Mouse (Mus musculus) limb, embryonic 15.5 days (tissue): ENCODE data around the gene Dennd5b. TPM values are rescaled to one million over a fixed set of nuclear protein-coding genes. Genes with fewer than 3 reads are reported as not detected.

Source experiments
- ATAC-seq: fragments of 200-750 bp; cut with Nextera tagmentation; 2 replicates; pipeline ENCODE4 v1.8.0; 2017; ENCODE audit warnings: low read depth, moderate TSS enrichment; ENCODE audit not compliant: insufficient number of reproducible peaks, low FRiP score, low TSS enrichment
- H3K27ac ChIP-seq: fragments of 300-500 bp; sonication (generic); 2 replicates; pipeline ENCODE4 v1.5.1; 2015; ENCODE audit warnings: moderate library complexity, mild to moderate bottlenecking, inconsistent platforms
- H3K27me3 ChIP-seq: fragments of 300-500 bp; sonication (generic); 2 replicates; pipeline ENCODE4 v1.6.1; 2015; ENCODE audit warnings: inconsistent platforms
- H3K36me3 ChIP-seq: fragments of 300-500 bp; sonication (generic); 2 replicates; pipeline ENCODE4 v1.6.1; 2015; ENCODE audit warnings: inconsistent platforms
- H3K4me1 ChIP-seq: fragments of 300-500 bp; sonication (generic); 2 replicates; pipeline ENCODE4 v1.6.1; 2015; ENCODE audit warnings: inconsistent platforms
- H3K4me2 ChIP-seq: fragments of 300-500 bp; sonication (generic); 2 replicates; pipeline ENCODE4 v1.6.1; 2015; ENCODE audit warnings: mild to moderate bottlenecking, inconsistent platforms
- H3K4me3 ChIP-seq: fragments of 300-500 bp; sonication (generic); 2 replicates; pipeline ENCODE4 v1.5.1; 2015; ENCODE audit warnings: mild to moderate bottlenecking, inconsistent platforms
- H3K9ac ChIP-seq: fragments of 300-500 bp; sonication (generic); 2 replicates; pipeline ENCODE4 v1.6.1; 2015; ENCODE audit warnings: inconsistent platforms
- H3K9me3 ChIP-seq: fragments of 300-500 bp; sonication (generic); 2 replicates; pipeline ENCODE4 v1.6.1; 2016; ENCODE audit warnings: inconsistent platforms
- WGBS: fragments of 180-500 bp; shearing (Covaris S2); methylation state at CpG from one replicate; pipeline ENCODE4 v1.1.7; 2015; 5-methylcytosine and 5-hydroxymethylcytosine counted together
- polyA plus RNA-seq: library from polyadenylated mRNA; unstranded; fragments of >200 nt; fragmentation: Nextera tagmentation; extraction: Ambion mirVana; gene quantifications from 2 replicates; pipeline ENCODE4 v1.2.1, GENCODE M21; 2015

The Dennd5b gene
- polyA plus RNA-seq, 1 experiment from 2014 or later: 3.4 TPM

DNA sequence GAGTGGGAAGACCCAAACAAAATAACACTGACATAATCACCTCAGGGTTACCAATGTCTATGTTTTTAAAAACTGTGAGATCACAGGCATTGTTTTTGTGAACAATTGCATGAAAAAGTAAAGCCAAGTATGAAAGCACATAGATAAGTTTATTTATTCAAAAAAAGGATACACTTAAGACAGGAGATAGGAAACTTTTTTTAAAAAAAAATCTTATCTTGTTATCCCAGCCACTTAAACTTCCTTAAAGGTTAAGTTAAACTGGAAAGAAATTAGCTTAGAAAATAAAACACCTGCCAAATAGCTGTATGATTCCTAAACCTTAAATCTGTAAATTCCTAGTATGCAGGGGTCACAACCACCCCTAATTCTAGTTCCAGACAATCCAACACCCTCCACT lies 2.5 kb downstream of the Dennd5b start:
- ATAC-seq: no peak

DNA sequence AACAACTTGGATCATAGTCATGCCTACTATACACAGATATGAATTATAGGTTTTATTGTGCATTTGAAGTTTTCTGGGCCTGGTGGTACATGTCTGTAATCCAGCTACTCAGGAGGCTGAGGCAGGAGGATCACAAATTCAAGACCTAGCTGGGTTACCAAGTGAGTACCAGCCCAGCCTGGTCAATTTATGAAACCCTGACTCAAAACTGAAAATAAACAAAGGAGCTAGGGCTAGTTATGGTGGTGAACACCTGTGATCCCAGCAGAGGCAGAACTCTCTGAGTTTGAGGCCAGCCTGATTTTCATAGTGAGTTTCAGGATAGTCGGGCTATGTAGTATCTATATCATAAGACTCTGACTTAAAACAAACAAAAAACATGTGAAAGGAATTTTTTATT lies 4.2 kb downstream of the Dennd5b start:
- no peak overlapping the region for H3K4me2 ChIP-seq
- H3K9ac ChIP-seq: no peak overlapping the region
- WGBS: 95% methylated on average over 1 of the region's 1 CpGs
- H3K9me3 ChIP-seq: no peaks in the 10 kb centered on the region
- 0 out of 2 replicates have a peak, but pooled peaks cover 3% of the 10 kb centered on the region for H3K4me1 ChIP-seq
- no peak overlapping the region for H3K4me3 ChIP-seq
- no peak overlapping the region for H3K27ac ChIP-seq
- H3K27me3 ChIP-seq: no peaks in the 10 kb centered on the region
- no peak for ATAC-seq
- H3K36me3 ChIP-seq: no peaks in the 10 kb centered on the region

More for the DNA sequence above, 2.5 kb downstream of the Dennd5b start:
- Histone ChIP-seq H3K27ac (no peak overlapping the region), H3K9me3 (no peaks in the 10 kb centered on the region), H3K4me2 (no peak overlapping the region), H3K36me3 (no peaks in the 10 kb centered on the region), H3K27me3 (no peaks in the 10 kb centered on the region), H3K9ac (no peak overlapping the region), H3K4me1 (0 out of 2 replicates have a peak, but pooled peaks cover 3% of the 10 kb centered on the region), H3K4me3 (no peak overlapping the region)

DNA sequence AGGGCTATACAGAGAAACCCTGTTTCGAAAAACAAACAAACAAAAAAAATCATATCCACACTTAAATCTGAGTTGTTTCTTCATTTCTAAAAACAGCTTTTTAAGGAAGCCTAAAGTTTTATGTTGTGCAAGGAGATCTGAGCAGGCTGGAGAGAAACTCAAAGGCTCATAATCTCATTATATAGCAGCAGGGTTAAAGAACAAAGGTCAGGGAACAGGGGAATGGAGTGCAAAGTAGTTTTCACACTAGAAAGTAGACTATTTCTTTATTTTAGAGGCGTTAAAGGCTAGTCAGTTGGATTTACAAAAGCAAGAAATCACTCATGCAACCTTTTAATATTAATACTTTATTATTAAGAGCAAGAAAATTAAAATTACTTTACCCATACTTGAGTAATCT lies 5.2 kb downstream of the Dennd5b start:
- Histone ChIP-seq H3K9me3 (no peaks in the 10 kb centered on the region), H3K27me3 (no peaks in the 10 kb centered on the region), H3K4me3 (no peak overlapping the region), H3K9ac (no peak overlapping the region), H3K4me2 (no peak overlapping the region), H3K4me1 (0 out of 2 replicates have a peak, but pooled peaks cover 3% of the 10 kb centered on the region), H3K27ac (no peak overlapping the region), H3K36me3 (no peaks in the 10 kb centered on the region)
- 82% methylated on average over 2 of the region's 2 CpGs for WGBS
- no peak for ATAC-seq

DNA sequence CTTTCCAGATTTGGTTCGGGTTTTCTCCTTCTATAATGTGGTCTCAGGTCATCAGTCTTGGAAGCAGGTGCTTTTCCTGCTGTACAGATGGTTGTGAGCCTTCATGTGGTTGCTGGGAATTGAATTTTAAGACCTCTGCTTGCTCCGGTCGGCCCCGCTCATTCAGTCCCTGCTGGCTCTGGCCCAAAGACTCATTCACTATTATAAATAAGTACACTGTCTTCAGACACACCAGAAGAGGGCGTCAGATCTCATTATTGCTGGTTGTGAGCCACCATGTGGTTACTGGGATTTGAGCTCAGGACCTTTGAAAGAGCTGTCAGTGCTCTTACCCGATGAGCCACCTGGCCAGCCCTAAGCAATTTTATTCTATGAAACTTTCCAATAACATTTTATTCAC lies 6.1 kb downstream of the Dennd5b start:
- no peak overlapping the region for H3K9ac ChIP-seq
- H3K27ac ChIP-seq: no peak overlapping the region
- H3K36me3 ChIP-seq: no peaks in the 10 kb centered on the region
- H3K4me2 ChIP-seq: no peak overlapping the region
- WGBS: 51% methylated on average over 6 of the region's 6 CpGs
- H3K27me3 ChIP-seq: no peaks in the 10 kb centered on the region
- H3K4me1 ChIP-seq: 0 out of 2 replicates have a peak, but pooled peaks cover 2% of the 10 kb centered on the region
- H3K4me3 ChIP-seq: no peak overlapping the region
- ATAC-seq: no peak
- H3K9me3 ChIP-seq: no peaks in the 10 kb centered on the region

DNA sequence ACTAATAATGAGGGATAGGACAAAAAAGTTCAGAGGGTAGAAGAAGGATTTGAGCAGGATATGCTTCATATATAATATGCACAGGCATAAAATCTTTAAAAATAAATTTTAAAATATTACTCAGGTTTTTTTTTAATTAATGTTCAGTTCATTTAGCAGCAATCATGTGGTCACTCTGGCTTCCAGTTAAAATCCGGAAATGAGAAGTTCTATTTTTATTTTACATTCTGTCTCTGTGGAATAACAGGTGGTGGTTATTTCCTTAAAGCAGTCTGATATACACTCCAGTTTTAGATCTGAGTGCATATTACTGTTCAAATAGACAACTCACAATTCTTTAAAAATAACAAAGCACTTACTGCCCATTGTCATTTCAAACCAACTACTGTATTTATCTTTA lies 6.9 kb downstream of the Dennd5b start:
- no peaks in the 10 kb centered on the region for H3K4me1 ChIP-seq
- H3K4me3 ChIP-seq: no peak overlapping the region
- WGBS: 69% methylated on average over 1 of the region's 1 CpGs
- H3K27me3 ChIP-seq: no peaks in the 10 kb centered on the region
- no peak for ATAC-seq
- no peak overlapping the region for H3K9ac ChIP-seq
- H3K9me3 ChIP-seq: no peaks in the 10 kb centered on the region
- H3K36me3 ChIP-seq: no peaks in the 10 kb centered on the region
- no peak overlapping the region for H3K4me2 ChIP-seq
- H3K27ac ChIP-seq: no peak overlapping the region

DNA sequence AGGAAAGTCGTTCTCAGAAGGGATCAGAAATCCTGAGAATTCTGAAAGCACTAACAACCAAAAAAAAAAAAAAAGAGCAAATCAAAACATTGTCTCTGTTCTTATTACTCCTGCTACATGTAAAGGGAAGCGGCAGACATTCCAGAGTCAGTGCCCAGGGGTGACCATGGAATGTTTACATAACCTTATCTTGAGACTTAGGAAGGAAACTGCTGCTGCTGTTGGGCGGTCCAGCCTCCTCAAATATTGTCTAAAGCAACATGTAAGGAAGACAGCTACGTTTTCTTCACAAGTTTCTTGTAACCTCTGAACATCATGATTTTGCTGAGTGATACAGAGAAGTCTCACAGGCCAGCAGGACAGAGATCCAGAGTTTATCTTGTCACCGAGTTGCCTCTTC lies 8.0 kb downstream of the Dennd5b start:
- no peak overlapping the region for H3K4me2 ChIP-seq
- ATAC-seq: no peak
- H3K4me1 ChIP-seq: no peaks in the 10 kb centered on the region
- no peak overlapping the region for H3K27ac ChIP-seq
- H3K27me3 ChIP-seq: no peaks in the 10 kb centered on the region
- WGBS: 38% methylated on average over 5 of the region's 5 CpGs
- no peak overlapping the region for H3K4me3 ChIP-seq
- no peak overlapping the region for H3K9ac ChIP-seq
- H3K9me3 ChIP-seq: no peaks in the 10 kb centered on the region
- no peaks in the 10 kb centered on the region for H3K36me3 ChIP-seq

DNA sequence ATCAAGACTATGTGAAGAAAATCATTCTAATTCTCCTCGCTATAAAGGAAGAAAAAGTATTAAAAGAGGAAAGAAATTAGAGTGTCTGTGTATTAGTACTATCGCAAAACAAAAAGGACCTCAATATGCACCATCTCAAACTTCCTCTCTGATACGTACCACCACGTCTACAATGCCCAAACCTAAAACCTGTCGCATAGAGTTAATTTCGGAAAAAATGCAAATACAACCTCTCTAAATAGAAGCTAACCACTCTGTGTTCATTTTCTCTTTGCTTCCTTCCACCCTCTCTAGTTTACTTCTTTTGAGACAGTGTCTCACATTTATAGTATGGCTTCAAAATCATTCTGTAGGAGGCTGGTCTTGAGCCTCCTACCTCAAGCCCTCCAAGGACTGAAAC lies 9.1 kb downstream of the Dennd5b start:
- no peaks in the 10 kb centered on the region for H3K9me3 ChIP-seq
- no peak overlapping the region for H3K9ac ChIP-seq
- no peaks in the 10 kb centered on the region for H3K4me1 ChIP-seq
- no peak for ATAC-seq
- 93% methylated on average over 6 of the region's 6 CpGs for WGBS
- H3K4me2 ChIP-seq: no peak overlapping the region
- no peaks in the 10 kb centered on the region for H3K27me3 ChIP-seq
- no peaks in the 10 kb centered on the region for H3K36me3 ChIP-seq
- H3K4me3 ChIP-seq: no peak overlapping the region
- no peak overlapping the region for H3K27ac ChIP-seq

DNA sequence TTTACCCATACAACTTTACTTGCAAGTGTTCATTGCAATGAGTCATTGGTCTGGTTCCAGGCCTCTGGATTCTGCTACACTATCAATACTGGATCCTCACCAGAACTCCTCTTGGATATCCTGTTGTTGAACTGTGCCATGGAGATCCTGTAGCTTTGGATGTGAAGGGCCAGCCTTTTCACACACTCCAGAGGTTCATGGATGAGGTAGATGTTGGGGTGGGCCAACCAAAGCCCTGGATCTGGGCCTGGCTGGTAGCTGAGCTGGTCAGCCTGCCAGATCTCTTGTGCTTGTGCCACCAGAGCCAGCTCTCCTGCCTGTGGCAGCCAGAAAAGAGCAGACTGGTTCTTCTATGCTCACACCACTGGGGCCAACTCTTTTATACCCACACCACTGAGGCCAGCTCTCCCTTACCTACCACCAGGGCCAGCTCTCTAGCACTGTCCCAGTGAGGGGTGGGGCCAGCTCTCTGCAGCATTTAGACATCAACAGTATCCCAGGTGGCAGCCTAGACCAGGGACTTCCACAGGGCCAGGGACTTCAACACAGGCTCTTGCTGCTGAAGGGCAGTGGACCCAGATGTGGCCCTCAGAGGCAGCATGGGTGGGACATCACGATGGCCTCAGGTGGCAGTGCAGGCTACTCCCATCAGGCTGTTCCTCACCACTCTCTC lies 24.2 kb downstream of the Dennd5b start:
- Histone ChIP-seq H3K27ac (no peak overlapping the region), H3K9me3 (no peaks in the 10 kb centered on the region), H3K27me3 (no peaks in the 10 kb centered on the region), H3K4me3 (no peak overlapping the region), H3K9ac (no peak overlapping the region), H3K4me2 (no peak overlapping the region), H3K4me1 (no peaks in the 10 kb centered on the region), H3K36me3 (no peaks in the 10 kb centered on the region)
- WGBS: 92% methylated on average over 1 of the region's 1 CpGs
- ATAC-seq: no peak

DNA sequence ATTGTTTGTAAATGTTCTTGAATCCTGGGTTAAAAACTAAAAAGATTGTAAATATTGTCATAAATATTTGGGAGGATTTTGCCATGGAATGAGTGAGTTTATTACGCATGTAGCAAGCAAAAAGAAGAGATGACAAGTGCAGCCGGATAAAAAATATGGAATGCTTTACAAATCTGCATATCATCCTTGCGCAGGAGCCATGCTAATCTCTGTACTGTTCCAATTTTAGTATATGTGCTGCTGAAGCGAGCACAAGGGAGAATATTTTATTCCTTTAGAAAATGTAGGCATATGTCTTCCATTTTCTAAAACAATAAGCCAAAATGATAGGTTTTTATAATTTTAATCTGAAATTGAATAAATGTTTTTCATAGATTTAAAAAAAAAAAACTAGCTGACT lies 27.6 kb downstream of the Dennd5b start:
- 93% methylated on average over 4 of the region's 4 CpGs for WGBS
- H3K27ac ChIP-seq: no peak overlapping the region
- no peaks in the 10 kb centered on the region for H3K27me3 ChIP-seq
- H3K36me3 ChIP-seq: no peaks in the 10 kb centered on the region
- no peaks in the 10 kb centered on the region for H3K9me3 ChIP-seq
- no peak for ATAC-seq
- no peak overlapping the region for H3K4me2 ChIP-seq
- no peaks in the 10 kb centered on the region for H3K4me1 ChIP-seq
- H3K4me3 ChIP-seq: no peak overlapping the region
- no peak overlapping the region for H3K9ac ChIP-seq

DNA sequence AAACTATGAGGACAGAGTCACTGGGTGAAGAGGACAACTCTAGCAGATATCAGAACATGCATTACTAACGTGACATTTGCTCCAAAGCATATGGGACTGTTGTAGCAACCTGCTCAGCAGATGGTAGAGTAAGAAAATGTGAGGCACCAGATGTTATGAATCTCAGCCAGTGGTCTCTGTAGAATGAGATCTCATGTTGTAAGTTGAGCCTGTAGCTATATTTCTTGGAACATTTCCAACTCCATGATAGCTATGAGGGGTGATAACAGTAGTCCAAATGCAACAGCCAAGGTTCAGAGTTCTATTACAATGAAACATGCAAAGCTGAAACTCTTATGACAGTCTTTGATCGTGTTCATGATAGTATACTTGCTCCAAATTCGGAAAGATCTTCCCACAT lies 28.6 kb downstream of the Dennd5b start:
- Histone ChIP-seq H3K36me3 (0 out of 2 replicates have a peak, but pooled peaks cover 2% of the 10 kb centered on the region), H3K4me2 (no peak overlapping the region), H3K9me3 (no peaks in the 10 kb centered on the region), H3K4me3 (no peak overlapping the region), H3K4me1 (no peaks in the 10 kb centered on the region), H3K9ac (no peak overlapping the region), H3K27me3 (no peaks in the 10 kb centered on the region), H3K27ac (no peak overlapping the region)
- 48% methylated on average over 3 of the region's 3 CpGs for WGBS
- ATAC-seq: no peak

DNA sequence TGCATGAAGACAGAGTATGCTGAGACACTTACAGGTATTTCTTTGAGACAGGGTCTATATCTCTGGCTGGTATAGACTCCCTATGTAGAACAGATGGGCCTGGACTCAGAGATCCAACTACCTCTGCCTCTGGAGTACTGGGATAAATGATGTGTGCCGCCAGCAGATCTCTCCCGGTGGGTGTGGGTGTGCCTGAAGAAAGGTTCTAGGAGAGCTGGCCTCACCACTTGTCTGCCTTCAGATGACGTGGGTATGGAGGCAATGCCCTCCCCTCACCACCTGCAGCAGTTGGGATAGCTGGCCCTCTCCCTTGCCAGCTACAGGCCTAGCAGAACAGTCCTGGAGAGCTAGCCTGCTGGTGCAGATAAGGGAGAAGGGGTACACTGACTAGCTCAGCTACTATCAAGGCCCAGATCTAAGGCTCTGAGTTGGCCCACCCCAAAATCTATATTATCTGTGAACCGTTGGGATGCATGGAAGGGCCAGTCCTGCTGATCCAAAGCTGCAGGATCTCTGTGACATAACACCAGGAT lies 30.8 kb downstream of the Dennd5b start:
- Histone ChIP-seq H3K9me3 (no peaks in the 10 kb centered on the region), H3K27ac (no peak overlapping the region), H3K4me2 (no peak overlapping the region), H3K36me3 (0 out of 2 replicates have a peak, but pooled peaks cover 2% of the 10 kb centered on the region), H3K27me3 (no peaks in the 10 kb centered on the region), H3K4me1 (no peaks in the 10 kb centered on the region), H3K4me3 (no peak overlapping the region), H3K9ac (no peak overlapping the region)
- no peak for ATAC-seq
- 89% methylated on average over 4 of the region's 4 CpGs for WGBS

DNA sequence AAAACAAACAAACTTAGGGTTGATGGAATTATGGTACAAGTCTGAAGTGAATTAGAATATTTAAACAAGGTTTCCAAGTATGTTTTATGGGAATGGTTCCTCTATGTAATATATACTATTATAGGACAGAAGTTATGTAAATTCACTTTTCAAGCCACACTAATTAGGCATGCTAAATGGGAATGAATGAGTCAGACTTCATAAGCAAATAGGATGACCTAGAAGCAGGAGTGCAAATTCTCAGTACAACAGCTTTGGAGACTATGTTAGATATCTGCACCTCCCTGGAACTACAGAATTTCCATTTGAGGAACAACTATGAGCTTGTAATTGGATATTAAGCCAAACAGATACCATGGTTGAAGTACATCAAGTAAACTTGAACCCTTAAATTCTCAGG lies 38.1 kb downstream of the Dennd5b start:
- H3K4me3 ChIP-seq: no peak overlapping the region
- no peak overlapping the region for H3K9ac ChIP-seq
- H3K27ac ChIP-seq: no peak overlapping the region
- no peak overlapping the region for H3K4me2 ChIP-seq
- no peak for ATAC-seq
- H3K9me3 ChIP-seq: no peaks in the 10 kb centered on the region
- H3K36me3 ChIP-seq: 0 out of 2 replicates have a peak, but pooled peaks cover 2% of the 10 kb centered on the region
- no peaks in the 10 kb centered on the region for H3K27me3 ChIP-seq
- H3K4me1 ChIP-seq: no peaks in the 10 kb centered on the region
